Mouse (Mus musculus): ENCODE measurements at regions not wholly inside any gene's neighbourhood (a gene's known extent, or its start where the extent isn't known, plus 50 kb on each side); places are given as distances from the start of the nearest gene placed in this dataset.

DNA sequence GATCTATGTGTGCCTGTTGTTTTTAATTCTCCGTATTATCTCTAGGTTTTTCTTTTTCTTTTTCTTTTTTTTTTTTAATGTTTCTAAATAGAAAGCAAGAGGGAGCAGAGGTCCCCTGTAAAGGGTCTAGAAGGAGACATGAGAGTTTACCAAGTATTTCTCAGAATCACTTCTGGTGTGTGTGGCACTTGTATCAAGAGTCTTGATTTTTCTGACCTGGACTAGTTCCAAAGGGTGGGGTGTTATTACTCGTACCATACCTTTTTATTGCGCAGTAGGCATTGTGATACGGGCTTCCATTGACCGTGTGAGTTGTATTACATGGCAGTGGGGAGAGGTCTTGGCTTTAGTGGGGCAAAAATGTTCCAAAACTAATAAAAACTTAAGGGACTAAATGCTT, 63.2 kb upstream of the Bmp6 start:
- Histone ChIP-seq H3K27ac (ENCODE audit: insufficient read depth, low read depth, low read length, poor library complexity, severe bottlenecking) (no peak overlapping the region), H3K4me1 (ENCODE audit: control insufficient read depth in 2 of 2, insufficient read depth in 2 of 2, low read length in 2 of 2, poor library complexity in 1 of 2) (no peaks in the 10 kb centered on the region), H3K36me3 (ENCODE audit: control insufficient read depth, insufficient read depth, low read length, poor library complexity, severe bottlenecking) (no peaks in the 10 kb centered on the region), H3K4me3 (ENCODE audit: insufficient read depth in 1 of 2, low read depth in 1 of 2, low read length in 2 of 2, poor library complexity in 1 of 2, severe bottlenecking in 1 of 2) (no peak overlapping the region), H3K9me3 (ENCODE audit: control insufficient read depth, insufficient read depth, low read depth, low read length) (no peaks in the 10 kb centered on the region), H3K9ac (ENCODE audit: insufficient read depth, low read depth, low read length, poor library complexity, severe bottlenecking) (no peak overlapping the region)
- TF ChIP-seq MAFK (IDR thresholded peaks at IDR 0.05; ENCODE audit: insufficient read depth, low read depth, low read length) = no peak
- no peak for DNase-seq (ENCODE audit: low read depth, low spot score)
- in situ Hi-C loops (cut with MboI; ENCODE audit: low sequenced_read_pairs in 2 of 2, unreplicated experiment in 2 of 2) = no loop called here

DNA sequence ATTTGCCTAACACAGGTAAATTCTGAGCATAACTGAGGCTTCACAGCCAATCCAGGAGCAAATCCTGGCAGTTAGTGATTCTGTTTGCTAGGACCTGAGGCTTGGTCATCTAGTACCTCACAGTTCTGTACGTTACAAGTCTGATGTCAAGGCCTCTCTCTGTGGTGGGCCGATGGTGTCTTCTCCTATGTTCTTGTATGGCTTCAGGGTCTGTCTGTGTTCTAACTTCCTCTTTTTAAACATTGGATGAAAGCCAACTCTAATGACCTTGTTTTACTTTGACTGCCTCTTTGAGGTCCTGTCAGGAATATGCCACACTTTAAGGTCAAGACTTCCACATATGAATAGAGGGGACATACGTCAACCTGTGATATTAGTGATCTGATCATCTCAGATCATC, 56.9 kb upstream of the Bmp6 start:
- H3K4me1 ChIP-seq (ENCODE audit: control insufficient read depth in 2 of 2, insufficient read depth in 2 of 2, low read length in 2 of 2, poor library complexity in 1 of 2) = 0 out of 4 replicates have a peak, but pooled peaks cover 0 to 4% of the 10 kb centered on the region in 2 experiments
- H3K9me3 ChIP-seq (ENCODE audit: control insufficient read depth, insufficient read depth, low read depth, low read length) = no peaks in the 10 kb centered on the region
- in situ Hi-C loops (cut with MboI; ENCODE audit: low sequenced_read_pairs in 2 of 2, unreplicated experiment in 2 of 2) = no loop called here
- H3K4me3 ChIP-seq (ENCODE audit: insufficient read depth in 1 of 2, low read depth in 1 of 2, low read length in 2 of 2, poor library complexity in 1 of 2, severe bottlenecking in 1 of 2) = no peak overlapping the region
- no peak for DNase-seq (ENCODE audit: low read depth, low spot score)
- no peak overlapping the region for H3K27ac ChIP-seq (ENCODE audit: insufficient read depth, low read depth, low read length, poor library complexity, severe bottlenecking)
- H3K9ac ChIP-seq (ENCODE audit: insufficient read depth, low read depth, low read length, poor library complexity, severe bottlenecking) = no peak overlapping the region
- no peaks in the 10 kb centered on the region for H3K36me3 ChIP-seq (ENCODE audit: control insufficient read depth, insufficient read depth, low read length, poor library complexity, severe bottlenecking)
- no peak for TF ChIP-seq ZC3H11A (IDR thresholded peaks at IDR 0.05; ENCODE audit: borderline replicate concordance, low read depth, low read length)
- TF ChIP-seq ZNF384 (IDR thresholded peaks at IDR 0.05; ENCODE audit: low read depth, low read length) = no peak
- TF ChIP-seq CHD2 (IDR thresholded peaks at IDR 0.05; ENCODE audit: low read depth, low read length) = no peak
- no peak for TF ChIP-seq MAFK (IDR thresholded peaks at IDR 0.05; ENCODE audit: insufficient read depth, low read depth, low read length)

DNA sequence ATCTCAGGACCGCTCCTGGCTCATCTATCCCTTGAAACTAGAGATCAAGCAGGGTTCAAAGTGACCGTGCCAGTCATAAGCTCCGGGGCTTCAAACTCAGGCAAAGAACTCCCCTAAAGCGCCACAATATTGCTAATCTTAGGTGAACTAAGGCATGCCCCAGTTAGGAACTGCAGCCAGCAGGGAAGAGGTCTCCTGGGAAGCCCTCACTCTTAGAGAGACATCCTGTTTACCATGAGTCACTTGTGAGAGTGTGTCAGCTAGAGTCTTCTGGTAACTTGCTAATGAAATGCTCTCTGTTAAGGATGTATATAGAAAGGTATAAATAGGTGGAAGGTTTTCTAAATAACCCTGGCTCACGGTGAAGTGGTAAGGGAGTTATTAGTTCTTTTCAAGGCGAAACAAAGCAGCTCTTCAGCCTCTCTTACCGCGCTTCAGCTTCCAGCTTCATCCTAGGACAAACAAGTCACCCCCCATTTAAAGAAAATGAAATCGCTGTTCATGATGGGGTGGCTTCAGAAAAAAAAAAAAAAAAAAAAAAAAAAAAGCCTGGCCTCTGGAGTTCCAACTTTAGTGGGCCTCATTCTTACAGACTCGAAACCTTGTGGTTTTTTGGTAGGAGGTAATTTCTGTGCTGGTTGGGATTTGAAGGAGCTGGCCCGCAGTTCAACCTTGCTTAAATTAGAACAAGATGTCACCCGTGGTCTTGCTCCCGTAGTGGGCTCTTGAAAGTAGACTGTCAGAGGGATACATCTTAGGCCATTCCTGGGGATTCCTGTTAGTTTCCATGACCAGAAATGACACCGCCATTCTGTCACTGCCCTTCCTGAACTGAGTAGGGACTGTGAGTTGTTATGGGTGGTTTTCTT, 56.1 kb upstream of the Bmp6 start:
- H3K27ac ChIP-seq (ENCODE audit: insufficient read depth, low read depth, low read length, poor library complexity, severe bottlenecking) = no peak overlapping the region
- 0 out of 4 replicates have a peak, but pooled peaks cover 0 to 4% of the 10 kb centered on the region in 2 experiments for H3K4me1 ChIP-seq (ENCODE audit: control insufficient read depth in 2 of 2, insufficient read depth in 2 of 2, low read length in 2 of 2, poor library complexity in 1 of 2)
- in situ Hi-C loops (cut with MboI; ENCODE audit: low sequenced_read_pairs in 2 of 2, unreplicated experiment in 2 of 2) = no loop called here
- TF ChIP-seq MAFK (IDR thresholded peaks at IDR 0.05; ENCODE audit: insufficient read depth, low read depth, low read length) (no peak), HCFC1 (IDR thresholded peaks at IDR 0.05; ENCODE audit: borderline replicate concordance, insufficient read depth, low read length) (no peak), CHD2 (IDR thresholded peaks at IDR 0.05; ENCODE audit: low read depth, low read length) (no peak), ZNF384 (IDR thresholded peaks at IDR 0.05; ENCODE audit: low read depth, low read length) (no peak), ZC3H11A (IDR thresholded peaks at IDR 0.05; ENCODE audit: borderline replicate concordance, low read depth, low read length) (no peak)
- DNase-seq (ENCODE audit: low read depth, low spot score) = no peak
- H3K9me3 ChIP-seq (ENCODE audit: control insufficient read depth, insufficient read depth, low read depth, low read length) = no peaks in the 10 kb centered on the region
- no peaks in the 10 kb centered on the region for H3K36me3 ChIP-seq (ENCODE audit: control insufficient read depth, insufficient read depth, low read length, poor library complexity, severe bottlenecking)
- H3K9ac ChIP-seq (ENCODE audit: insufficient read depth, low read depth, low read length, poor library complexity, severe bottlenecking) = no peak overlapping the region
- H3K4me3 ChIP-seq (ENCODE audit: insufficient read depth in 1 of 2, low read depth in 1 of 2, low read length in 2 of 2, poor library complexity in 1 of 2, severe bottlenecking in 1 of 2) = no peak overlapping the region

DNA sequence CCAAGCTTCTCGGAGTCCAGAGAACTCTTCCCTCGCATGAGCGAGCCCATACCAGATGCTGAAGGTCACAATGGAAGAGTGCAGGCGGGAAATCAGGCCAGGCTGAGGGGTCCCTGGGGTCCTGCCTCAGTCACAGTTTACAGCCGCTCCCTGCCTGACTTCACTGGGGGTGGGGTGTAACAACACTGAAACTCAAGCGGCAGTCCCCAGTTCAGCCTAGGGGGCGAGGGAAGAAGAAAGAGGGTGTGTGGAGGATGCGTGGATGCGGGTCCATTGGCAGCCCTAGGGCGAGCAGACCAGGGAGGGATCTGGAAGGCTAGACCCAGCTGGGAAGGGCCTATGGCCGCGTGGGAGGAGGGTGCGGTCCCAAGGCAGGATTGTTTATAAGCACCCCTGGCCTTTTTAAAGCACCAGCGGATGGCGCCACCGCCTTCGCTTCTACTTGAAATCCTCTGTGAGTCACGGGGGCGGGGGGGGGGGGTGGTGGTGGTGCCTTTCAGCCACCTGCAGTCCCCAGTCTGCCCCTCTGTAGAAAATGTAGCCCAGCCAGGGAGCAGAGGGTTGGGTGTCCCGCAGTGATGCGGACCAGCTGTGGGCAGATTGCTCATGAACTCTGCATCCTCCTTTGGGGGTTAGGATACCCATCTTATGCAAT, 54.5 kb upstream of the Bmp6 start:
- peak overlapping the region; percentile 31 to 48; a peak in 2 of 4 replicates for H3K4me3 ChIP-seq (ENCODE audit: insufficient read depth in 1 of 2, low read depth in 1 of 2, low read length in 2 of 2, poor library complexity in 1 of 2, severe bottlenecking in 1 of 2)
- no peak overlapping the region for H3K27ac ChIP-seq (ENCODE audit: insufficient read depth, low read depth, low read length, poor library complexity, severe bottlenecking)
- in situ Hi-C loops (cut with MboI; ENCODE audit: low sequenced_read_pairs in 2 of 2, unreplicated experiment in 2 of 2) = no loop called here
- TF ChIP-seq HCFC1 (IDR thresholded peaks at IDR 0.05; ENCODE audit: borderline replicate concordance, insufficient read depth, low read length) = no peak
- no peak for TF ChIP-seq MAFK (IDR thresholded peaks at IDR 0.05; ENCODE audit: insufficient read depth, low read depth, low read length)
- TF ChIP-seq ZNF384 (IDR thresholded peaks at IDR 0.05; ENCODE audit: low read depth, low read length) = no peak
- no peak for TF ChIP-seq CHD2 (IDR thresholded peaks at IDR 0.05; ENCODE audit: low read depth, low read length)
- no peak for TF ChIP-seq ZC3H11A (IDR thresholded peaks at IDR 0.05; ENCODE audit: borderline replicate concordance, low read depth, low read length)
- H3K36me3 ChIP-seq (ENCODE audit: control insufficient read depth, insufficient read depth, low read length, poor library complexity, severe bottlenecking) = no peaks in the 10 kb centered on the region
- no peaks in the 10 kb centered on the region for H3K9me3 ChIP-seq (ENCODE audit: control insufficient read depth, insufficient read depth, low read depth, low read length)
- DNase-seq (ENCODE audit: low read depth, low spot score) = no peak
- 0 out of 4 replicates have a peak, but pooled peaks cover 0 to 4% of the 10 kb centered on the region in 2 experiments for H3K4me1 ChIP-seq (ENCODE audit: control insufficient read depth in 2 of 2, insufficient read depth in 2 of 2, low read length in 2 of 2, poor library complexity in 1 of 2)
- no peak overlapping the region; the same call in 1 of the 2 replicates for H3K9ac ChIP-seq (ENCODE audit: insufficient read depth, low read depth, low read length, poor library complexity, severe bottlenecking)
